ENCODE assay signal across 18 mouse cellular contexts in the genomic region with DNA sequence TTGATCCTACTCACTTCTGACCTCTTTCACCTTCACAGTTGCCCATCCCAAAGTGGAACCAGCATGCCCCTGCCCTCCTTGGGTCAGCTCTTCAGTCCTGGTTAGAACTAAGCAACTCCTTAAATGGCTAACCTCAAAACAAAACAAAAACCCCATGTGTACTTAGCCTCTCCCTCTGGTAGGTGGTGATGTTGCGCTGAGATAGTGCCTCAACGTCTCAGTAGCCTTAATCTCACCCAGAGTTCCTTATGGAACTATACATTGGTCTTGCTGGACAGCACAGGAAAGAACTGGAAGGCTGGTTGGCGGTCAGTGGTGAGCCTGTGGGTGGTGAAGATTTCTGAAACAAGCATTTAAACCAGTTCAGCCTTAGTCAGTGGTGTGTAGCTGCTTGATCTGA.
"Had no signal": no experiment of that assay in that cellular context is flagged by ENCODE, and none has a peak within 500 bp of the region (broad histone marks: within the 10 kb centered on the region; RNA-seq: fewer than 3 reads in every experiment).

No protein-coding gene starts in this region.

- H3K9ac ChIP-seq: lung, embryonic 15.5 days; midbrain, embryonic 13.5 days; midbrain, embryonic 15.5 days; neural tube, embryonic 13.5 days; neural tube, embryonic 15.5 days had no signal

- H3K4me2 ChIP-seq: lung, embryonic 15.5 days; midbrain, embryonic 11.5 days; midbrain, embryonic 13.5 days; midbrain, embryonic 15.5 days; neural tube, embryonic 13.5 days; neural tube, embryonic 15.5 days had no signal

- H3K27me3 ChIP-seq: lung, embryonic 15.5 days; megakaryocyte, embryonic 14.5 days; midbrain, embryonic 13.5 days; midbrain, embryonic 15.5 days; neural tube, embryonic 13.5 days; neural tube, embryonic 15.5 days had no signal

- H3K9me3 ChIP-seq: lung, embryonic 15.5 days; megakaryocyte, embryonic 14.5 days; midbrain, embryonic 13.5 days; midbrain, embryonic 15.5 days; neural tube, embryonic 13.5 days; neural tube, embryonic 15.5 days had no signal

- ATAC-seq: lung, postnatal 0 days; midbrain, embryonic 13.5 days; midbrain, embryonic 15.5 days had no signal

- H3K36me3 ChIP-seq: lung, embryonic 15.5 days; midbrain, embryonic 13.5 days; midbrain, embryonic 15.5 days; neural tube, embryonic 13.5 days; neural tube, embryonic 15.5 days had no signal

- H3K4me1 ChIP-seq: lung, embryonic 15.5 days; midbrain, embryonic 13.5 days; midbrain, embryonic 15.5 days; neural tube, embryonic 13.5 days; neural tube, embryonic 15.5 days had no signal

- H3K4me3 ChIP-seq: lung, embryonic 15.5 days; megakaryocyte, embryonic 14.5 days; midbrain, embryonic 13.5 days; midbrain, embryonic 15.5 days; neural tube, embryonic 13.5 days; neural tube, embryonic 15.5 days had no signal

- H3K27ac ChIP-seq: lung, embryonic 15.5 days; midbrain, embryonic 13.5 days; midbrain, embryonic 15.5 days; neural tube, embryonic 13.5 days; neural tube, embryonic 15.5 days had no signal

- DNase-seq: lung, adult 18-20 months; lung, postnatal 4 days; retina, postnatal 1 day; right cerebral cortex, adult 18-20 months; right cerebral cortex, postnatal 25 days; right cerebral cortex, postnatal 4 days; spleen, adult 18-20 months; thymus, adult 18-20 months; thymus, postnatal 14 days; thymus, postnatal 36 days had no signal
